Mouse (Mus musculus) limb, embryonic 15.5 days (tissue): ENCODE measurements around the gene Gm8104. TPM values are rescaled to one million over a fixed set of nuclear protein-coding genes. Genes with fewer than 3 reads are reported as not detected.
"Not testable (repeated sequence)": the region's sequence is repeated elsewhere in the genome, so short reads cannot be mapped to it uniquely, and the experiment has no call there.

Experiments used
- ATAC-seq: fragments of 200-750 bp; cut with Nextera tagmentation; 2 replicates; pipeline ENCODE4 v1.8.0; 2017; ENCODE audit warnings: low read depth, moderate TSS enrichment; ENCODE audit not compliant: insufficient number of reproducible peaks, low FRiP score, low TSS enrichment
- H3K27ac ChIP-seq: fragments of 300-500 bp; sonication (generic); 2 replicates; pipeline ENCODE4 v1.5.1; 2015; ENCODE audit warnings: moderate library complexity, mild to moderate bottlenecking, inconsistent platforms
- H3K27me3 ChIP-seq: fragments of 300-500 bp; sonication (generic); 2 replicates; pipeline ENCODE4 v1.6.1; 2015; ENCODE audit warnings: inconsistent platforms
- H3K36me3 ChIP-seq: fragments of 300-500 bp; sonication (generic); 2 replicates; pipeline ENCODE4 v1.6.1; 2015; ENCODE audit warnings: inconsistent platforms
- H3K4me1 ChIP-seq: fragments of 300-500 bp; sonication (generic); 2 replicates; pipeline ENCODE4 v1.6.1; 2015; ENCODE audit warnings: inconsistent platforms
- H3K4me2 ChIP-seq: fragments of 300-500 bp; sonication (generic); 2 replicates; pipeline ENCODE4 v1.6.1; 2015; ENCODE audit warnings: mild to moderate bottlenecking, inconsistent platforms
- H3K4me3 ChIP-seq: fragments of 300-500 bp; sonication (generic); 2 replicates; pipeline ENCODE4 v1.5.1; 2015; ENCODE audit warnings: mild to moderate bottlenecking, inconsistent platforms
- H3K9ac ChIP-seq: fragments of 300-500 bp; sonication (generic); 2 replicates; pipeline ENCODE4 v1.6.1; 2015; ENCODE audit warnings: inconsistent platforms
- H3K9me3 ChIP-seq: fragments of 300-500 bp; sonication (generic); 2 replicates; pipeline ENCODE4 v1.6.1; 2016; ENCODE audit warnings: inconsistent platforms
- WGBS: fragments of 180-500 bp; shearing (Covaris S2); methylation state at CpG from one replicate; pipeline ENCODE4 v1.1.7; 2015; 5-methylcytosine and 5-hydroxymethylcytosine counted together
- polyA plus RNA-seq: library from polyadenylated mRNA; unstranded; fragments of >200 nt; fragmentation: Nextera tagmentation; extraction: Ambion mirVana; gene quantifications from 2 replicates; pipeline ENCODE4 v1.2.1, GENCODE M21; 2015

The Gm8104 gene
- not detected in 2 replicates for polyA plus RNA-seq

DNA sequence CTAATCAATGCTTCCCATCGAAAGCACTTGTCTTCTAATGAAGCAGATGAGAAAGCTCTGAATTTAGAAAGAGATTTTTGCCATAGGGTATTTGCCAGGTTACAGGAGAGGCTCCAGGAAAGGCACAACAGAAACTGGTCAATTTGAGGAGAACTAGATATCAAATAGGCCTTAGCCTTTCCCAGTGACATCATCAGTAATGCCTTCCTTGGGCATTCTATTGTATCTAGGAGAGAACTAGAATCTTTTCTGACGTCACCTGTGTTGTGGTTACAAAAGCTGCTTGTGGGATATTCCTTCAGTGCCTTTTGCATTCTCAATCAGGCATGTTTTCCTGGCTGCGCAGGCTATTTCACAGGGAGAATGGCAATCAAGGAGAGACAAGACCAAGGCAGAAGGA, at the start of gene Gm8104:
Gene Gm8104 (plus strand): TSS at position 301 of the 400 bp plus-strand sequence.
- H3K36me3 ChIP-seq, H3K27ac ChIP-seq, H3K9ac ChIP-seq, H3K27me3 ChIP-seq, H3K4me1 ChIP-seq, ATAC-seq, H3K9me3 ChIP-seq, H3K4me2 ChIP-seq, H3K4me3 ChIP-seq: not testable (repeated sequence)
- 66% methylated on average over 3 of the region's 3 CpGs for WGBS

DNA sequence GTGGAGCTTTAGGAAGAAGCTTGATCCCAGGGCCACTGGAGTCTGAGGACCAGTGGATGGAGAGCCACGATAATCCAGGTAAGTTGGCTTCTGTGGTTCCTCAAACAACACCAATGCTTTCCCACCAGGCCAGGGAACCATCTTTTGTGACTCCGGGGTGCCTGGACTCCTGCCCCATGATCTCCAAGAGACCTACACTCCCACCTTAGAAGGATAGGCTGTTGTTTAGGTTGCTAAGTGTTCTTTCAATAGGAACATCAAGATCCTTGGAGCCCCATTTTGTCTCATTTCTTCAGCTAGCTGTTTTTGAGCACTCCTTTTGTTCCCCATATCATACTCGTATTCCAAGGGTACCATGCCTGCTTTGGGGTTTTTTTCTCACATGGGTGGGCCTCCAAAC, 42.3 kb upstream of the Gm8104 start:
- ATAC-seq: not testable (repeated sequence)
- WGBS: 78% methylated on average over 3 of the region's 3 CpGs

GRCm38 (mm10) chr14:43060179-43060578, 40.2 kb upstream of the Gm8104 start:
- not testable (repeated sequence) for ATAC-seq, H3K27ac ChIP-seq, H3K36me3 ChIP-seq, H3K4me2 ChIP-seq, H3K4me3 ChIP-seq, H3K27me3 ChIP-seq, H3K9ac ChIP-seq, H3K4me1 ChIP-seq, H3K9me3 ChIP-seq
- 70% methylated on average over 4 of the region's 4 CpGs for WGBS

More for the DNA sequence above, 42.3 kb upstream of the Gm8104 start:
- not testable (repeated sequence) for H3K4me3 ChIP-seq, H3K27ac ChIP-seq, H3K36me3 ChIP-seq, H3K9me3 ChIP-seq, H3K4me2 ChIP-seq, H3K27me3 ChIP-seq, H3K4me1 ChIP-seq, H3K9ac ChIP-seq

DNA sequence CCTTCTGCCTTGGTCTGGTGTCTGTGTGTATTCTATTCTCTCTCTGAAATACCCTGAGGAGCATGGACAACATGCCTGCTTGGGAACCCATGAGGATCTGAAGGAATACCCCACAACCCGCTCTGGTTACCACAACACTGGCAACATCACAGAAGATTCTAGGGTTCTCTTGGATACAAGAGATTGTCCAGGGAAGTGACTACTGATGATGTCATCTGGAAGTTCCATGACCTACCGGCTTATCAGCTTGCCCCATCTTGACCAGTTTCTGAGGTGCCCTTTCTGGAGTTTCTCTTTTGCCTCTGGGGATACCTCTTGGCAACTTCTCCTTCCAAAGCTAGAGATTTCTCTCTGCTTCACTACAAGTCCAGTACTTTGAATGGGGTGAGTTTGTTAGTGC, 23.9 kb upstream of the Gm8104 start, which contains the start of gene Gm8094:
Gene Gm8094 (minus strand): TSS at position 101 of the 400 bp plus-strand sequence.
- not testable (repeated sequence) for H3K4me2 ChIP-seq, H3K27ac ChIP-seq, H3K4me3 ChIP-seq, H3K27me3 ChIP-seq, H3K9ac ChIP-seq, H3K4me1 ChIP-seq, ATAC-seq, H3K36me3 ChIP-seq, H3K9me3 ChIP-seq
- 83% methylated on average over 2 of the region's 2 CpGs for WGBS

GRCm38 (mm10) chr14:43084936-43085730, 15.3 kb upstream of the Gm8104 start:
- H3K27ac ChIP-seq, H3K4me2 ChIP-seq, H3K36me3 ChIP-seq, ATAC-seq, H3K4me1 ChIP-seq, H3K9ac ChIP-seq, H3K27me3 ChIP-seq, H3K9me3 ChIP-seq, H3K4me3 ChIP-seq: not testable (repeated sequence)
- WGBS: 77% methylated on average over 1 of the region's 1 CpGs

- not testable (repeated sequence) for H3K4me3 ChIP-seq, H3K27ac ChIP-seq, H3K36me3 ChIP-seq, H3K4me1 ChIP-seq, H3K27me3 ChIP-seq, H3K9me3 ChIP-seq, H3K4me2 ChIP-seq, ATAC-seq, H3K9ac ChIP-seq
- WGBS: 45% methylated on average over 1 of the region's 14 CpGs
Measured at GRCm38 (mm10) chr14:43089103-43089919, 11.1 kb upstream of the Gm8104 start.

DNA sequence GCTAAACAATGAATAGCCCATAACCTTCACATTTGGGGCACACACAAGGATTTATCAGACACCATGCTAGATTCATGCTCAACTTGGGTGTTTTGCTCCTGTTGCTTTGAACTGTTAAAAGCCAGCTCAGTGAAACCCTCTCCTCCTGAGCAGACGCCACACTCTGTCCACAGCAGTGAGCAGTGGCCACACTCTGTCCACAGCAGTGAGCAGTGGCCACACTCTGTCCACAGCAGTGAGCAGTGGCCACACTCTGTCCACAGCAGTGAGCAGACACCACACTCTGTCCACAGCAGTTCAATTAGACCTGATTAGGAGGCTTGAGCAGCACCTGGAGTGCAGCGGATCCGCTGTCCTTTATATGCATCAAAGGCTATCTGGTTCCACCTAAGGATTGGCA, 19.3 kb downstream of the Gm8104 start:
- H3K4me2 ChIP-seq, H3K4me1 ChIP-seq, H3K4me3 ChIP-seq, H3K27ac ChIP-seq, ATAC-seq, H3K27me3 ChIP-seq, H3K9ac ChIP-seq, H3K9me3 ChIP-seq, H3K36me3 ChIP-seq: not testable (repeated sequence)
- WGBS: 82% methylated on average over 3 of the region's 3 CpGs

GRCm38 (mm10) chr14:43126286-43126685, 25.9 kb downstream of the Gm8104 start:
- H3K9me3 ChIP-seq, H3K4me1 ChIP-seq, H3K9ac ChIP-seq, H3K36me3 ChIP-seq, H3K27ac ChIP-seq, H3K4me3 ChIP-seq, ATAC-seq, H3K4me2 ChIP-seq, H3K27me3 ChIP-seq: not testable (repeated sequence)

Other genes with a start within 250 kb of the Gm8104 start
- gene Gm21977, start 247.1 kb upstream of the Gm8104 start, polyA plus RNA-seq: not detected in 2 replicates
- gene Gm8082, start 107.0 kb upstream of the Gm8104 start, polyA plus RNA-seq: not detected in 2 replicates
- not detected in 2 replicates for gene Gm10376, start 85.0 kb upstream of the Gm8104 start, polyA plus RNA-seq
- gene Gm8094, start 24.0 kb upstream of the Gm8104 start, polyA plus RNA-seq: not detected in 2 replicates
- gene Gm7233, start 79.3 kb downstream of the Gm8104 start, polyA plus RNA-seq: not detected in 2 replicates
- gene Gm8122, start 134.7 kb downstream of the Gm8104 start, polyA plus RNA-seq: not detected in 2 replicates
- not detected in 2 replicates for gene Gm8126, start 158.0 kb downstream of the Gm8104 start, polyA plus RNA-seq
- not detected in 2 replicates for gene Gm9732, start 174.4 kb downstream of the Gm8104 start, polyA plus RNA-seq
- gene Gm8127, start 193.2 kb downstream of the Gm8104 start, polyA plus RNA-seq: not detected in 2 replicates
- not detected in 2 replicates for gene 1700001F09Rik, start 247.2 kb downstream of the Gm8104 start, polyA plus RNA-seq